Mouse (Mus musculus) layer of hippocampus, adult 18-20 months (tissue): ENCODE results near the gene Pirb. TPM values are rescaled to one million over a fixed set of nuclear protein-coding genes. Genes with fewer than 3 reads are reported as not detected.
A peak's percentile ranks its signal among the peaks of the same experiment; 100 is the strongest.
"Not testable (repeated sequence)": the region's sequence is repeated elsewhere in the genome, so short reads cannot be mapped to it uniquely, and the experiment has no call there.

Experiments
- DNase-seq, 2 experiments: peaks; one replicate each; pipeline ENCODE4 v3.0.0; 2022; ENCODE audit warnings: low spot score in 2 of 2
- long read RNA-seq: library from polyadenylated mRNA; stranded (forward); transcript quantifications from one replicate; pipeline ENCODE4 v2.0.0, GENCODE M21; 2021
- total RNA-seq, 2 experiments: library from RNA; stranded (reverse); gene quantifications; 2 replicates each; pipeline ENCODE4 v1.2.3; 2021

The Pirb gene
- under 1 TPM in 1 of 2 experiments, not detected in 1; 0.15 TPM for total RNA-seq
- long read RNA-seq, result 0 reads

DNA sequence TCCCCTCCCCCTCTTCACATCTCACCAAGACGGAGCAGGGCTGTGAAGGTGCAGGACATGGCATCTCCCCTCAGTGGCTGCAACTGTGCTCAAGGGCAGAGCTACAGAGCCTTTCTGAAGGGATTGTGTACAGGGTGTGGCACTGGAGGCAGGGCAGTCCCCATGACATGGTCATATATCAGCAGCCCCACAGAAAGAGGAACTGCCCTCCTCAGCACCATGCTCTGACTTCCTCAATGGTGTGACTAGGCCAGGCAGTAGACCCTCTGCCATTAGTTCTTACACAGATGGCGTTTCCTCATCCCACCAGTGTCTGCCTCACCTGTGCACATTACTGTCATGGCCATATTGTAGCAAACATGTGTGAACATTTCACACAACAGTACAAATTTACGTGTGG lies at the start of gene Pirb:
Pirb (minus strand) TSS at position 124 of the 400 bp plus-strand sequence.
- peak in 1 of 2 experiments; percentile 0 for DNase-seq

DNA sequence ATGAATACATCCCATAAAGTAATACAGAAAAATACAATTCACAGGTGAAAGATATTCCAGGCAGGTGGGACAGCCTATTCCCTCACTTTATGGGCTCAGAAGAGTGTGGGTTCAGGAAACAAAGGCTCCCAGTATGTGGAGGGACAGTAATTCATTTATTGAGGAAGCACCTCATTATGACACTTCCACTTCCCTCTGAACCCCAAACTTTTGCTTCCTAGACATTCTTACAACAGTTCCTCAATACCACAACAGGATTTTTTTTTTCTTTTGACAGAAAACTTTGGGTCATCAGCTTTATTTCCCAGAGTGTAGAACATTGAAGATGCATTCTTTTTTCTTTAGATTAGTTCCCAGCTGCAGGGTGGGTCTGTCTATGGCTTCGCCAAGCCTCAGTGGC lies 12.5 kb upstream of the Pirb start:
- not testable (repeated sequence) for DNase-seq

DNA sequence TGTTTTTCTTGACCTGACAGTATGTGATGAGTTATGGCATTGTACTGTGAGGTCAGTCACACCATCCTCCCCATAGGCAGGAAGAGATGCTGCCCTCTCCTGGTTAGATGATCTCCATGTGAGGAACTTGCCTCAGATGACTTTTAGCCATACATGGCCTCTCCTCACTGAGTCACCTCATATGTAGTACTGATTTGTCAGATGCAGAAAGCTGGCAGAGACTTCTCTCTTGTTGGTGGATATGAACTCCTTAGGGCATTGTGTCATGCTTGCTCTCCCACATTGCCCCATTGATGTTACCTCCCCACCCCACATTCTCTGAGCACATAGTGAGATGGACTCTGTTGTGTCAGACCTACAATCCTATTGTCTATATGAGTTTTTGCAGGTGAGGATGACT lies 5.3 kb upstream of the Pirb start:
- not testable (repeated sequence) for DNase-seq

GRCm38 (mm10) chr7:3715249-3715648 lies 4.9 kb downstream of the Pirb start:
- no peak for DNase-seq

DNA sequence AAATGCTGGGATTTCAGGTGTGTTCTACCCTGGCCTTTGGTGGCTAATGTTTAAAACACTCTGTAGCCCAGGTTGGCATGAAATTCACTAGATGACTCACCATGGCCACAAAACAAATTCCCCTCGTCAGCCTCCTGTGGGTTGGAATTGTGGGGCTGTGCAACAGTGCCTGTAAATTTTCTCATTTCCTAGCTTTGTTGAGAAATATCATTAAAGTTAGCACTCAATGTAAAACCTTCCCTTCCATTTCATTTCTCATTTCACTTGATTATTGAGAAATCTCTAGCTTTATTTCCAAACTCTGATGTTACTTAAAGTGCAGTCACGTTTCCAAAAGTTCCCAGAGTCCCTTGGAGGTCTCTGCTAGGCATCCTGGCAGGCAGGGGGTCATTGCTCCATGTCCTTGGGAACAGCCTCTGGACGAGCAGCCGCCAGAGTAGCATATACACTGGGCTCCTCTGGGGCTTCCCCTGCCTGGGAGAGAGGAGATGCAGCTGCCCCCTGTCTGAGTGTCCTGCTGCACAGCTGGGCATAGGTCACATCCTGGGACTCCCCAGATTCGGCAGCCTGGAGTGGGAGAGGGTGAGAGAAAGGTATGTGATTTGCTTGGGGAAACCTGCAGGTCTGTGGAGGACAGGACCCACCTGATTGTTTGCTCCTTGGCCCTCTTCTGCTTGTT lies 7.8 kb downstream of the Pirb start:
- no peak for DNase-seq

GRCm38 (mm10) chr7:3709000-3709399 lies 11.2 kb downstream of the Pirb start:
- no peak for DNase-seq

DNA sequence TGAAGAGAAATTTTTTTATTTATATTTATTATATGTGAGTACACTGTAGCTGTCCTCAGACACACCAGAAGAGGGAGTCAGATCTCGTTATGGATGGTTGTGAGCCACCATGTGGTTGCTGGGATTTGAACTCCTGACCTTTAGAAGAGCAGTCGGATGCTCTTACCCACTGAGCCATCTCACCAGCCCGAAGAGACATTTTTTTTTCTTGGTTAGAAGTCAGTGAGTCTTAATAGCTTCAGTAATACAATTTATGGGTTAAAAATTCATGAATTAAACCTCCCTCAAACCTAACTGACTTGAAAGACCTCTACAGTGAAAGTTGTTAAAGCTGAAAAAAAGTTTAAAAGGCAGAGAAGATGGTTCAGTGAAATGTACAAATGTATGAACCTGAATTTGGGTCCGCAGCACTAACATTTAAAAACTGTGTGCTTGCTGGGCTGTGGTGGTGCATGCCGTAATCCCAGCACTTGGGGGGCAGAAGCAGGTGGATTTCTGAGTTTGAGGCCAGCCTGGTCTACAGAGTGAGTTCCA lies 11.7 kb downstream of the Pirb start:
- not testable (repeated sequence) for DNase-seq

DNA sequence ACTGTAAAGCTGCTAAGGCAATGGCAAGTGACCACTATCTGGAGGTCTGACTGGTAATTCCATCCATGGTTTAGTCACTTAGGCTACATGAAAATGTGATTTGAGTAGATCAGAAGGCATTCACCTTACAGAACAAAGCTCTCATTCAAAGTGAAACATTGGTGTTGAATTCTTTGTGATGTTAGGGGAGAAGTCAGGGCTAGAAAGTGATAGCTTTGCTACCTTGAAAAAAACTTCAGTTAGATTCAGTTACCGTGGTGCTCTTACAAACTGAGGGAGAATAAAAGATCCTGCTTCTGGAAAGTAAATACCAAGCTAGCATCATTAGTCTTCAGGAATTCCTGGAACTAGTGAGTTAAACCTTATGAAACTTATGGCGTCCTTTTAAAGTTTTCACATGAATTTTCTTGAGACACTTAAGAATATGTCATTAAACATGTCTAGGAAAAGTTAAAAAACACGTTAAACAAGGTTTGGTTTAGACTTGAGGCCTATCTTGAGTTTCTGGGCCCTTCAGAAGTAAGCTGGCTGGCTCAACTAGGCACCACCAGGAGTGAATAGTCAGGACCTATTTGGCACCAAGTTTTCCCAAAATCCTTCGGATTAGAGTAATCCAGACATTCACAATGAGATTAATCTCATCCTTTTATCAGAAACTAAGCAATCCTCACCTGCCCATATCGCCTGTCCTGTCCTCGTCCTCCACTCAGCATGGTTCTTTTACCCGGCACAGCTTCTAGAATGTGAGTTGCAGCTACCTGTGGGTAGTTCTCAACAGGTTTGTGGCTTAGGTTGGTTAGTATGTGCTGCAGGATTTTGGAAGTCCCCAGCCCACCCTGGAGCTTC lies 12.4 kb downstream of the Pirb start:
- DNase-seq, result no peak

DNA sequence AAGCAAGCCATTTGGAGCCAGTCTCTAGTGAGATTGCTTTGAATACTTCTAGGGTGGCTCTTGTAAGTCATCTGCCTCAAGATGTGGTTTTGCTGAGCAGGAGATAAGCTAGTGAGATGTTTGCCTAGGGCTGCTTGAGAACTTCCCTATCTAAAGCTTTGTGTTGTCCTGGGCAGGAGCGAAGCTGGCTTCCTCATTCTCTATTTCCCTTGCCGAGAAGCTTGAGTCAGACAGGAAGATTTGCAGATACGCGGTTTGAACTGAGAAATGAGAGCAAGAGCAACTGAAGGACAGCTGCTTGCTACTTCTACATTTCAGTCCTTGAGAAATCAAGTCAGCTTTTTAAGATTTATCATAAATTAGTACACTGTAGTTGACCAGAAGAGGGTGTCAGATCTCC lies 13.2 kb downstream of the Pirb start:
- no peak for DNase-seq

GRCm38 (mm10) chr7:3706343-3706934 lies 13.8 kb downstream of the Pirb start:
- DNase-seq, result no peak

- no peak for DNase-seq
Observed at GRCm38 (mm10) chr7:3705911-3706310, 14.3 kb downstream of the Pirb start.

GRCm38 (mm10) chr7:3705461-3705860 lies 14.7 kb downstream of the Pirb start:
- not testable (repeated sequence) for DNase-seq

DNA sequence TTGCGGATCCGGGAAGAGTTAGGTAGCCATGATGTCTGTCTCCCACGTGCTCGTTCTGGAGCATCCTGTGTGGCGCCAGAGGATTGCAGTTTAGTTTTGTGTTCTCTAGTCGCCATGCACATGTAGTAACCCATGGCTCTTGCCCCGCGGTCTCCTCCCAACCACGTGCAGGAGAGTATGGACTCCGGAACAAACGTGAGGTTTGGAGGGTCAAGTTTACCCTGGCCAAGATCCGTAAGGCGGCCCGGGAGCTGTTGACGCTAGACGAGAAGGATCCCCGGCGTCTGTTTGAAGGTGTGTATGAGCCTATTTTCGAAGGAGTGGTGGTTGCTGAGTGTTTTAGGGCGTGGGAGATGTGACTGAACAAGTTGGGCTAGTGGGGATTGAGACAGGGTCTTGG lies 15.7 kb downstream of the Pirb start:
- DNase-seq, result no peak

- DNase-seq, result peak; percentile 94 to 99
Observed at GRCm38 (mm10) chr7:3703879-3704441, 16.2 kb downstream of the Pirb start, which contains the start of gene Rps9. Gene Rps9, plus strand, starts transcription at chr7:3703993.

- no peak for DNase-seq
Observed at GRCm38 (mm10) chr7:3703148-3703878, 16.9 kb downstream of the Pirb start.

- DNase-seq, result peak; percentile 36 to 72
Observed at GRCm38 (mm10) chr7:3698471-3698870, 21.7 kb downstream of the Pirb start.

- not testable (repeated sequence) for DNase-seq
Observed at GRCm38 (mm10) chr7:3694949-3695305, 25.3 kb downstream of the Pirb start.

DNA sequence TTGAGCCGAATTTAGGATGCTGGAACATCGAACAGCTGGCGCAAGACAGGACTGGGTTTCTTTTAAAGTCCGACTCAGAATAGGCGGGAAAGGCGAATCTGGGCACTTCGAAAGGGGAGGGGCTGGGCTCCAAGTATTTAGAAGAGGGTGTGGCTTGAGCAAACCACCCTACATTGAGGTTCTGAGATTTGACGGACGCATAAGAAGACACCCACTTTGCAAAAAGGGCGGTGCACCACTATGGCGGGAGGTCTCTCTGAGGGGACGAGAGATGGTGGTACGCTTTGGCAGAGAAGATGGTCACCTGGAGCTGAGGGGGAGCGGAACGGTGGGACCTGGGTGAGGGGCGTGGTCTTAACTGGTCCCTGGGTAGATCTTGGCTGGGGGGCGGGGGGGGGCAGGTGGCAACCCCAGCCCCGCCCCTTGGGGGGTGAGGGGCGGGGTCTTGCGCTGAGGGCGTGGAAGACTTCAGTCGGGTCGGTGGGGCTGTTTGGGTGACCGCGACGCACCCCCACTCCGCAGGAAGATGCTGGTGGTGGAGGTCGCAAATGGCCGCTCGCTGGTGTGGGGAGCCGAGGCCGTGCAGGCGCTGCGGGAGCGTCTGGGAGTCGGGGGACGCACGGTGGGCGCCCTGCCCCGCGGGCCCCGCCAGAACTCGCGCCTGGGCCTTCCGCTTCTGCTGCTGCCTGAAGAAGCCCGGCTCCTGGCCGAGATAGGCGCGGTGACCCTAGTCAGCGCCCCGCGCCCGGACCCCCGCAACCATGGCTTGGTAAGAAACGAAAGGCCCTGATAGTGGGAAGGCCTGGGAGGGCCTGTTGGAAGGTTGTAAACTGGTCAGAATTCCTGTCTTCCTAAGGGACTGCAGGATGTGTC lies 25.9 kb downstream of the Pirb start:
- DNase-seq, result peak; percentile 32 to 52

GRCm38 (mm10) chr7:3693809-3694075 lies 26.4 kb downstream of the Pirb start:
- DNase-seq, result no peak
